Mouse (Mus musculus): ENCODE results near the gene Gm27027. TPM values are rescaled to one million over a fixed set of nuclear protein-coding genes. Genes with fewer than 3 reads are reported as not detected.
A peak's percentile ranks its signal among the peaks of the same experiment; 100 is the strongest.

The Gm27027 gene
- polyA plus RNA-seq, 1 experiment from 2014 or later: not detected

DNA sequence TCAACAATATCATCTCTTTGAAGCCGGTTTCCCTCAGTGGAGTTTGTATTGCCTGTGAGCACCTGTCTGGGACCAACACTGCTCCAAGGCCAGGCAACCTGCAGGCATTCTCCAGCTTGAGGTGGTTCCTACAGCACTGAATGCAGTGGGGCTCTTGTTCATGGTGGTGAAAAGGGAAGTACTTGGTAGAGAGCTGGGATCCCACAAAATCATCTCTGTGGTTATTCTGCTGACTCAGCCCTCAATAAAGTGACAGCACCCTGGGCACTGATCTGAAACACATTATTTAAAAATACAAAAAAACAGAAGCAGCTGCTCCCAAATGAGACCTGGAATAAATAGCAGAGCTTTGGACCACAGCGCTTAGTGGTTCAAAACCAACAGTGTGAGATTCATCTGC is 7.7 kb downstream of the Gm27027 start:
- WGBS: 90% methylated on average over 2 of the region's 2 CpGs
- no peak overlapping the region for H3K4me3 ChIP-seq (ENCODE audit: low read depth, low read length)
- no peaks in the 10 kb centered on the region for H3K4me1 ChIP-seq (ENCODE audit: control insufficient read depth, insufficient read depth, low read length)
- no peaks in the 10 kb centered on the region for H3K27me3 ChIP-seq (ENCODE audit: control insufficient read depth, insufficient read depth, low read length)
- DNase-seq (ENCODE audit: low spot score) (no peak), ATAC-seq (ENCODE audit: insufficient number of reproducible peaks, low FRiP score, low TSS enrichment, low read depth) (no peak)
- H3K27ac ChIP-seq (replicated peaks; ENCODE audit: low read depth, low read length): no peak overlapping the region
- no peak overlapping the region for H3K9ac ChIP-seq (ENCODE audit: low read length)
- H3K36me3 ChIP-seq (ENCODE audit: control insufficient read depth, insufficient read depth, low read length): peaks cover 5% of the 10 kb centered on the region; the same call in 1 of the 2 replicates
- no peaks in the 10 kb centered on the region for H3K9me3 ChIP-seq (ENCODE audit: control insufficient read depth, low read length)
- no peak overlapping the region for H3K4me2 ChIP-seq (ENCODE audit: low read depth, severe bottlenecking)

DNA sequence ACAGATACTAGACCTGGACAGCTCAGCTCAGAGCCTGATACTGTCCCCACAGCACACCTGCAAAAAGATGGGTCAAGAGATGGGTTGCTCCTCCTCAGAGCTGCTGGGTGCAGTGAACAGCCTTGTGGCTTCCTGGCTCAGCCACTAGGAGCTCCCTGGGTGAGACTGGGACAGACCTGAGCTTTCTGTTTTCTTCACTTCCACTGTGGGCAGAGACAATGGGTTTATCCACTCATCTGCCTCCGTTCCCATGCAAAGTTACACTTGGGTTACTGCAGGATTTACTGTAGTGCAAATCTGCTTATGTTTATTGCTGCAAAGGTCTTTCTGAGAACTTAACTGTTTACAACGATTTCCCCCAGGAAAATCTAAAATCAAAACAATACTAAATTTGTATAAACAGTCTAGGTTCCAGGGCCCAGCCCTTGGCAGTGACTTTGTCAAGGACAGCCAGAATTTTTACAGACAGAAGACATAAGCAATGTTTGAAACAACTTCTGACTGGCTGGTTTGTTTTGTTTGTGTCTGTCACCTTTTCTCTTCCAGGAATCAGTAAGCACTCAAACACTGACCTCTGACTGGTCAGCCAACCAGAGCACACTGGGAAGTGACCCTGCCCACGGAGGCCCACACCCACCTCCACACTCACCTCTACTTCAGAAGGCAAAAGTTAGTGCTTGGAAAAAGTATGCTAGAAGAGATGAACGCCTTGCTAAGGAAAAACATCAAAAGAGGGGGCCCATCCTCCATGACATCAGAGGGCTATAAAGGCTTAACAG is 13.5 kb downstream of the Gm27027 start:
- Histone ChIP-seq H3K4me3 (ENCODE audit: low read depth, low read length) (no peak overlapping the region), H3K4me1 (ENCODE audit: control insufficient read depth, insufficient read depth, low read length) (no peaks in the 10 kb centered on the region), H3K9me3 (ENCODE audit: control insufficient read depth, low read length) (no peaks in the 10 kb centered on the region), H3K27me3 (ENCODE audit: control insufficient read depth, insufficient read depth, low read length) (no peaks in the 10 kb centered on the region), H3K9ac (ENCODE audit: low read length) (no peak overlapping the region), H3K36me3 (ENCODE audit: control insufficient read depth, insufficient read depth, low read length) (peaks cover 8% of the 10 kb centered on the region), H3K4me2 (ENCODE audit: low read depth, severe bottlenecking) (no peak overlapping the region), H3K27ac (replicated peaks; ENCODE audit: low read depth, low read length) (no peak overlapping the region)
- DNase-seq (ENCODE audit: low spot score): no peak
- ATAC-seq (ENCODE audit: insufficient number of reproducible peaks, low FRiP score, low TSS enrichment, low read depth): no peak
- 84% methylated on average over 4 of the region's 4 CpGs for WGBS

DNA sequence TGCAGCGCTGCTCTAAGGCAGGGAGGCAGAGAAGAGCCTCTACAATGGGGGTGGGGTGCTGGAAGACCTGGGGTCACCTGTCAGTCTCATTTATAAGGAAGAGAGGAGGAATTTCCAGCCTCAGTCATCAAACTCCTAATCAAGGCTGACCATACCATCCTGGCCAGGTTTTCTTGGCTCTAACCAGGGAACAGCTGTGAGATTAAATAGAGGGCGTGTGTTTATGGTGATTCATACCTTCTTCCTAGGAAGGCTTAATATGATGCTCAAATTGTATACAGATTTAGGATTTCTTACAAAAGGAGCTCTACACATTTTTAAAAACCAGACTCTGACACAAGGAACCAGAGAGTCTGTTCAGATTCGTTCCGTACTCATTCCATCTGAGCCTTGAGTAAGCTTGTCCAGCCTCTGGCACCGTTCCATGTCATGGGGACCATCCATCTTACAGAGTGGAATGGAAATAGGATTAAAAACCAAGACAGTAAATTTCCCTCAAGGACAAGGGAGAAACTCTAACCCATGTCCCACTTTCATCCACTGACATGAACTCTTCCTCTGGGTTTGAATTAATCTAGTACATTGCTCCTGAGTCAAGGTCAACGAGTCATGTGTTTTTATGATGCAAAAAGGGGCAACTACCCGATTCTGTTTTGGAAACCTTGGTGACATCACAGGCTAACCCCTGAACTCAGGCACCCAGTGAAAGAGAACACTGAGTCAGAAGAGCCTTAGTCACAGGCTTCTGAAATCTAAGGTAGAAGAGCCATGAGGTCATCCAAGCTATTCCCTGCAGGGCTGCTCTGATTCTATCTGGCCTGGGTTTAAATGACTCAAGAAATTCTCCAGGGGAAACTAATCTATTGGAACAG is 16.7 kb downstream of the Gm27027 start:
- H3K27ac ChIP-seq (replicated peaks; ENCODE audit: low read depth, low read length): no peak overlapping the region
- ATAC-seq (ENCODE audit: insufficient number of reproducible peaks, low FRiP score, low TSS enrichment, low read depth) (no peak), DNase-seq (ENCODE audit: low spot score) (no peak)
- no peak overlapping the region for H3K4me3 ChIP-seq (ENCODE audit: low read depth, low read length)
- no peak overlapping the region for H3K9ac ChIP-seq (ENCODE audit: low read length)
- H3K27me3 ChIP-seq (ENCODE audit: control insufficient read depth, insufficient read depth, low read length): no peaks in the 10 kb centered on the region
- WGBS: 84% methylated on average over 7 of the region's 7 CpGs
- no peak overlapping the region for H3K4me2 ChIP-seq (ENCODE audit: low read depth, severe bottlenecking)
- peaks cover 9% of the 10 kb centered on the region; the same call in 1 of the 2 replicates for H3K4me1 ChIP-seq (ENCODE audit: control insufficient read depth, insufficient read depth, low read length)
- H3K36me3 ChIP-seq (ENCODE audit: control insufficient read depth, insufficient read depth, low read length): peaks cover 5% of the 10 kb centered on the region
- no peaks in the 10 kb centered on the region for H3K9me3 ChIP-seq (ENCODE audit: control insufficient read depth, low read length)

DNA sequence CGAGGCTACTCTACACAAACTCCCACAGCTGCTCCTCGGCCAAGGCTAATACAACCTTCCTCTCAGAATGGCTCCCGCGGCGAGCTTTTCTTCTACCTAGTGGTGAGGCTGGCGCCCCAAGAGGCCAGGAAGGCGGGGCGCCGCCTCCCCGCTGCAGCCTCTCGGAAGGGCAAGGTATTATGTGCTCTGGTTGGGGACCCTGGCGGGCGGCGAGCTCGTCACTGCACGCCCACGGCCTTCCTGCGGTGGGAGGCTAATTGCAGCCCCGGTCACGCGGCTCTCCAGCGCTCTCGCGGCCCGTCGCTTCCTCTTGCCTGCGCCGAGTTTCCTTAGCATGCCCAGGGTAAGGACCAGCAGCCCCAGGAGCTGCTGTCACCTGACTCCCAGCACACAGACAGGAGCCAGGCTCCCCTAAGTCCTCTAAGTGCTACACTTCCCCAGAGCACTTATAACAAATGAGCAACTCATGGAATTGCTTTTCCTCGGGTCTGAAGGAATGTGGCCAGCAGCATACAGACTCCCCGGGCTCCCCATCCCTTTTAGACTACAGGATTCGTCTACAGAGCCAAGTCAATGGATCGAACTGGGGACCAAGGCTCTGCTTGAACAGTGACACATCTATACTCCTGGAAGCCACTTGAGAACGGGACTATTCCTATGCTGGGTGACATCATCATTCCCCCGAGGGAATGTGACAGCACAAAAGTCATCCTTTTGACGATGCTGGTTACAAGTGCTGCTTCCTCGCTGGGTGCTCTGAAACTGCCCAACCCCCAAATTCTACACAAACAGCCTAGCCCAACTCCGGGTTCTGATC is 19.5 kb downstream of the Gm27027 start:
- H3K4me1 ChIP-seq (ENCODE audit: control insufficient read depth, insufficient read depth, low read length): peaks cover 9% of the 10 kb centered on the region; the same call in 1 of the 2 replicates
- WGBS: 4% methylated on average over 37 of the region's 37 CpGs
- DNase-seq (ENCODE audit: low spot score) (peak; percentile 73), ATAC-seq (ENCODE audit: insufficient number of reproducible peaks, low FRiP score, low TSS enrichment, low read depth) (peak; percentile 78)
- no peak overlapping the region for H3K27ac ChIP-seq (replicated peaks; ENCODE audit: low read depth, low read length)
- peak overlapping the region; percentile 59 for H3K9ac ChIP-seq (ENCODE audit: low read length)
- H3K4me3 ChIP-seq (ENCODE audit: low read depth, low read length): peak overlapping the region; percentile 30
- H3K4me2 ChIP-seq (ENCODE audit: low read depth, severe bottlenecking): peak overlapping the region; percentile 71
- peaks cover 5% of the 10 kb centered on the region for H3K36me3 ChIP-seq (ENCODE audit: control insufficient read depth, insufficient read depth, low read length)
- no peaks in the 10 kb centered on the region for H3K9me3 ChIP-seq (ENCODE audit: control insufficient read depth, low read length)
- no peaks in the 10 kb centered on the region for H3K27me3 ChIP-seq (ENCODE audit: control insufficient read depth, insufficient read depth, low read length)

DNA sequence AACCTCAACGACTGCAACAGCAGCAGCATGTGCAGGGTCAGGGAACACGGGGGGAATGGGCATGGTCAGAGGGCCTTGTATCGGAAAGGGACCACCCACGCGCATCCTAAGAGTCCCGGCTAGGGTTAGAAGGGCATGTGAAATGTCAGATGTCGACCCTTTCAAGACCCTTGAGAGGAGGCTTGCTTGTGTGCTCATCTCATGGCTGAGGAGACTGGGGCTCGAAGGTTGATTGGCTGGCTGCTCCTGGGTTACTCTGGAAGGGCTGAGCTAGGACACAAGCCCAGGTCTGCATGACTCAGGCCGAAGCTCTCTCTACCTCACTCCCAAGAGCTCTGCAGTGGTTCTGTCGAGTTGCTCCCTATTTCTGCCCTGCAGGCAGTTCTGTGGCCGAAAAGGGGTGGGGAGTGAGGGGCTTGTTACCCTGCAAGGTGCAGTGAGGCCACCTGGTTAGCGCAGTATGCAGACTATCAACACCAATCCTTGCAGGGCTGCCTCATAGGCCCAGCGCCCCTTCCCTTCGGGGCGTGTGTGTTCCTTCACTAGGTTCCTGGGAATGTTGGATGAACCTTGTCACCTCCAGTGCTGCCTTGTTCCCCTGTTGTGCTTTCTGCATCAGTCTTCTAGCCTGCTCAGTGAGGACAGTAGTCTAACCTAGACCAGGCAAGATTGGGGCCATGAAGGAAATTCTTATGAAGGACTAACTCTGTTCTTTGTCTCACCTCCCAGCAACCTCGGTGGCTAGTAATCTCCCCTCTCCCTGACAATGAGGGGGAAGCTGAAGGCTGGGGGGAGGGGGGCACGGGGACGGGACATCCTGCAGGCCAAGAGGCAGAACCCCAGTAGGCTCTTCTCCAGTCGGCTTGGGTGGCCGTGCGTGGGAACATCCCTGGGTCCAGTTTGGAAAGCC is 20.4 kb downstream of the Gm27027 start:
- peak; percentile 42 for DNase-seq (ENCODE audit: low spot score)
- 19% methylated on average over 21 of the region's 21 CpGs for WGBS
- H3K9me3 ChIP-seq (ENCODE audit: control insufficient read depth, low read length): no peaks in the 10 kb centered on the region
- peak overlapping the region; percentile 30 for H3K4me3 ChIP-seq (ENCODE audit: low read depth, low read length)
- peaks cover 3% of the 10 kb centered on the region; the same call in 1 of the 2 replicates for H3K36me3 ChIP-seq (ENCODE audit: control insufficient read depth, insufficient read depth, low read length)
- H3K27me3 ChIP-seq (ENCODE audit: control insufficient read depth, insufficient read depth, low read length): no peaks in the 10 kb centered on the region
- peak; percentile 31 for ATAC-seq (ENCODE audit: insufficient number of reproducible peaks, low FRiP score, low TSS enrichment, low read depth)
- peak overlapping the region; percentile 59; the same call in 1 of the 2 replicates for H3K9ac ChIP-seq (ENCODE audit: low read length)
- H3K4me1 ChIP-seq (ENCODE audit: control insufficient read depth, insufficient read depth, low read length): peaks cover 9% of the 10 kb centered on the region; the same call in 1 of the 2 replicates
- H3K4me2 ChIP-seq (ENCODE audit: low read depth, severe bottlenecking): peak overlapping the region; percentile 71
- H3K27ac ChIP-seq (replicated peaks; ENCODE audit: low read depth, low read length): no peak overlapping the region

DNA sequence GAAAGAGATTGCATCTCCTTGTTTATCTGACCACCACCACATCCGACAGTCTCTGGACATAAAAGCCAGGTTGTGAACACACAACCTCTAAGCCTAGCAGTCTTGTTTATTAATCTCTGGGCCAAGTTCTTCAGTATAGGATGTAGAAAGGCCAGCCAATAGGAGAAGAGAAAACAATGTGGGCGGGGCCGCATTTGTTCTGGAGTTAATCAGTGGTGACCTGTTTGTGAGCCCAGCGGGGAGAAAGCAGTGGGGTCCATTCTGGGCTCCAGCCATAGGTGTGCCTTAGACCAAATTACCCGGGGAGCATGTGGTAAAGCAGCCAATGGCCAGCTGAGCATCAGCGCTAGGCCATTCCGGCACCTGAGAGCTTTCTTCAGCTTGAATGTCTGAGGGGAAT is 21.1 kb downstream of the Gm27027 start:
- Histone ChIP-seq H3K27me3 (ENCODE audit: control insufficient read depth, insufficient read depth, low read length) (no peaks in the 10 kb centered on the region), H3K9me3 (ENCODE audit: control insufficient read depth, low read length) (no peaks in the 10 kb centered on the region), H3K4me2 (ENCODE audit: low read depth, severe bottlenecking) (no peak overlapping the region), H3K4me3 (ENCODE audit: low read depth, low read length) (no peak overlapping the region), H3K4me1 (ENCODE audit: control insufficient read depth, insufficient read depth, low read length) (peaks cover 9% of the 10 kb centered on the region; the same call in 1 of the 2 replicates), H3K27ac (replicated peaks; ENCODE audit: low read depth, low read length) (no peak overlapping the region), H3K36me3 (ENCODE audit: control insufficient read depth, insufficient read depth, low read length) (no peaks in the 10 kb centered on the region; the same call in 1 of the 2 replicates), H3K9ac (ENCODE audit: low read length) (no peak overlapping the region)
- peak; percentile 30 for DNase-seq (ENCODE audit: low spot score)
- no peak for ATAC-seq (ENCODE audit: insufficient number of reproducible peaks, low FRiP score, low TSS enrichment, low read depth)
- WGBS: 46% methylated on average over 7 of the region's 7 CpGs

DNA sequence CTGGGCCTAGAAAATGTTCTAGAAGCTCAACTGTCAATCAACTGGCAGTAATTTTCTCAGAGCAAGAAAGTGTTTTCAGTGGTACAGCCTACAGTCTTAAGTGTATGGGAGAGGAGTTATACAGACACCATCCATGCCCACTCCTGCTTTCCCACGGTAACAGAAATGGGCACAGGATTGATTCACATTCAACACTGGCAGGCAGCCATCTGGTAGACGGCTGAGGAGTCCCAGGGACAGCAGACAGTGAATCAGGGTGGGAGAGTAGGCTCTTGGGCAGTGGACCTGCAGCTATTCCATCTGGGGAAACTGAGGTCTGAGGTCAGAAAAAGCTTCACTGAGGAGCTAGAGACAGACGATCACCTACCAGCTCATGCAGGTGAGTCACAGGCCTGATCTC is 24.5 kb downstream of the Gm27027 start:
- peaks cover 9% of the 10 kb centered on the region; the same call in 1 of the 2 replicates for H3K4me1 ChIP-seq (ENCODE audit: control insufficient read depth, insufficient read depth, low read length)
- WGBS: 72% methylated on average over 3 of the region's 3 CpGs
- ATAC-seq (ENCODE audit: insufficient number of reproducible peaks, low FRiP score, low TSS enrichment, low read depth): no peak
- no peak overlapping the region for H3K4me3 ChIP-seq (ENCODE audit: low read depth, low read length)
- no peaks in the 10 kb centered on the region for H3K27me3 ChIP-seq (ENCODE audit: control insufficient read depth, insufficient read depth, low read length)
- no peak for DNase-seq (ENCODE audit: low spot score)
- H3K27ac ChIP-seq (replicated peaks; ENCODE audit: low read depth, low read length): no peak overlapping the region
- H3K9me3 ChIP-seq (ENCODE audit: control insufficient read depth, low read length): no peaks in the 10 kb centered on the region
- no peaks in the 10 kb centered on the region for H3K36me3 ChIP-seq (ENCODE audit: control insufficient read depth, insufficient read depth, low read length)
- no peak overlapping the region for H3K9ac ChIP-seq (ENCODE audit: low read length)
- no peak overlapping the region for H3K4me2 ChIP-seq (ENCODE audit: low read depth, severe bottlenecking)
